Mouse (Mus musculus): ENCODE measurements at regions not wholly inside any gene's neighbourhood (a gene's known extent, or its start where the extent isn't known, plus 50 kb on each side); places are given as distances from the start of the nearest gene placed in this dataset.

- TF ChIP-seq CTCF (IDR thresholded peaks at IDR 0.05; ENCODE audit: low read depth) (no peak), EP300 (optimal IDR thresholded peaks at IDR 0.05) (no peak)
Measured at GRCm38 (mm10) chr15:56045510-56046245, 1431.7 kb downstream of the Slc22a22 start.

Data from stomach, postnatal 0 days (tissue).